8 mouse cellular contexts compared by ENCODE assay signal in the genomic region with DNA sequence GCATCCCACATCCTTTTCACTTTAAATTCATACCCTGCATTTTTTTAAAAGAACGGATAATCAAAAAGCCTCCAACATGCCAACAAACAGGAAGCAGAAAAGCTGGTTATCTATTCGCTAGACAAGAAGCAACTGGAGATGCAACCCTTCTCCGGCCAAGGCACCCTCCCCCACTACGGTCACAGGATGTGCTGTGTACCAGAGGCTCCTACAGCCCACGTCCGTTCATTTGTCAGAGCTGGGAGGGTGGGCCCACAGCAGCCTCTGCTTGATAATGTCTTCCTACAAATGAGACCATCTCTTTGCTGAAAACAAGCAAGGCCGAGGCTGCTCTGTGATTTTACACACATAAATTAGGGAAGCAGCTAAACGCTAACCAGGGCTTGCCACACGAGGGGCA.
DNase-seq lines count a peak whose midpoint lies in the region; ATAC-seq and TF ChIP-seq lines count a peak whose summit lies in the region.

No protein-coding gene starts in this region.

- 0 out of 2 replicates have a peak overlapping the region, but pooled peaks have one; percentile 8 for H3K27ac ChIP-seq in brown adipose tissue, adult 24 weeks (replicated peaks; ENCODE audit: low read depth, low read length)
- 0 out of 2 replicates have a peak overlapping the region, but pooled peaks have one; percentile 31 for H3K27ac ChIP-seq in liver, embryonic 12.5 days
- H3K27ac ChIP-seq in stomach, embryonic 14.5 days (ENCODE audit: low read length), result no peak overlapping the region
- no peak overlapping the region for H3K27ac ChIP-seq in left cerebral cortex, adult 2 months

- DNase-seq in adrenal gland, postnatal 14 days, result peak; percentile 20
- DNase-seq in adrenal gland, adult 2 months, result no peak
- peak; percentile 56 to 57 for DNase-seq in heart, postnatal 14 days
- DNase-seq in cerebellum, adult 11 months, result no peak
- DNase-seq in left cerebral cortex, adult 2 months (ENCODE audit: extremely low spot score in 1 of 2, low spot score in 2 of 2), result no peak

- H3K36me3 ChIP-seq in liver, embryonic 12.5 days, result no peaks in the 10 kb centered on the region
- H3K36me3 ChIP-seq in stomach, embryonic 14.5 days (ENCODE audit: control insufficient read depth, insufficient read depth, low read length), result no peaks in the 10 kb centered on the region

- H3K9ac ChIP-seq in liver, embryonic 12.5 days, result no peak overlapping the region
- H3K9ac ChIP-seq in stomach, embryonic 14.5 days (replicated peaks; ENCODE audit: low read depth, low read length), result no peak overlapping the region

- H3K4me1 ChIP-seq in brown adipose tissue, adult 24 weeks (ENCODE audit: control insufficient read depth, insufficient read depth, insufficient read length, low read length), result peaks cover 15% of the 10 kb centered on the region
- H3K4me1 ChIP-seq in liver, embryonic 12.5 days, result peaks cover 43% of the 10 kb centered on the region
- peaks cover 14% of the 10 kb centered on the region for H3K4me1 ChIP-seq in stomach, embryonic 14.5 days (ENCODE audit: control insufficient read depth, insufficient read depth, low read length)

- H3K9me3 ChIP-seq in liver, embryonic 12.5 days (replicated peaks), result no peaks in the 10 kb centered on the region
- H3K9me3 ChIP-seq in stomach, embryonic 14.5 days (ENCODE audit: control insufficient read depth, low read depth, low read length), result no peaks in the 10 kb centered on the region

- peak; percentile 65 for ATAC-seq in liver, embryonic 12.5 days
- ATAC-seq in stomach, embryonic 14.5 days (ENCODE audit: insufficient number of reproducible peaks, insufficient read depth, low FRiP score, low read depth), result no peak

- intact Hi-C loops in heart, postnatal 14 days (cut with DNase I), result loop anchor here (5.0 kb wide), 1 partner anchor 70 kb away; the partner anchor contains the start of gene Sox5
- intact Hi-C loops in left cerebral cortex, adult 2 months (cut with DNase I), result no loop called here

- TF ChIP-seq CTCF in left cerebral cortex, adult 2 months (IDR thresholded peaks at IDR 0.05), result no peak

- 12% methylated on average over 9 of the region's 9 CpGs for WGBS in liver, embryonic 12.5 days (ENCODE audit: insufficient replicate concordance)
- 29% methylated on average over 9 of the region's 9 CpGs for WGBS in stomach, embryonic 14.5 days

- H3K27me3 ChIP-seq in liver, embryonic 12.5 days (replicated peaks), result no peaks in the 10 kb centered on the region
- H3K27me3 ChIP-seq in stomach, embryonic 14.5 days (ENCODE audit: control insufficient read depth, insufficient read depth, low read length), result no peaks in the 10 kb centered on the region

- H3K4me2 ChIP-seq in liver, embryonic 12.5 days, result peak overlapping the region; percentile 41
- peak overlapping the region; percentile 19 for H3K4me2 ChIP-seq in stomach, embryonic 14.5 days (replicated peaks; ENCODE audit: low read depth, low read length)

- no peak overlapping the region for H3K4me3 ChIP-seq in brown adipose tissue, adult 24 weeks (ENCODE audit: insufficient read depth, low read depth, low read length)
- no peak overlapping the region for H3K4me3 ChIP-seq in liver, embryonic 12.5 days
- no peak overlapping the region for H3K4me3 ChIP-seq in stomach, embryonic 14.5 days (ENCODE audit: low read depth, low read length)
- H3K4me3 ChIP-seq in left cerebral cortex, adult 2 months, result no peak overlapping the region

Comparison
In these comparisons a context has a peak if more than half of its experiments do, and no peak if none do; other contexts are left out.
1. DNase-seq: peak in adrenal gland, postnatal 14 days (single experiment) and heart, postnatal 14 days (2 of 2); none in adrenal gland, adult 2 months (single experiment), cerebellum, adult 11 months (single experiment) and left cerebral cortex, adult 2 months (0 of 2).
2. H3K27ac ChIP-seq: peak in brown adipose tissue, adult 24 weeks (single experiment) and liver, embryonic 12.5 days (single experiment); none in stomach, embryonic 14.5 days (single experiment) and left cerebral cortex, adult 2 months (single experiment).